Mouse (Mus musculus) lung, embryonic 14.5 days (tissue): ENCODE results near the gene S100a9. TPM values are rescaled to one million over a fixed set of nuclear protein-coding genes. Genes with fewer than 3 reads are reported as not detected.
A peak's percentile ranks its signal among the peaks of the same experiment; 100 is the strongest.

Experiments
- ATAC-seq: fragments of 200-750 bp; cut with Nextera tagmentation; 2 replicates; pipeline ENCODE4 v1.8.0; 2017; ENCODE audit warnings: mild to moderate bottlenecking, moderate TSS enrichment, moderate library complexity; ENCODE audit not compliant: insufficient read depth
- DNase-seq: peaks from one replicate; pipeline ENCODE4 v3.0.0-alpha.2; 2015
- H3K27ac ChIP-seq: fragments of 300-500 bp; sonication (generic); 2 replicates; pipeline ENCODE4 v1.5.1; 2014; ENCODE audit warnings: low read depth, mild to moderate bottlenecking, moderate library complexity
- H3K27me3 ChIP-seq: fragments of 300-500 bp; sonication (generic); 2 replicates; pipeline ENCODE4 v1.6.1; 2014; ENCODE audit warnings: low read length, control low read depth; ENCODE audit not compliant: insufficient read depth
- H3K36me3 ChIP-seq: fragments of 300-500 bp; sonication (generic); 2 replicates; pipeline ENCODE4 v1.6.1; 2014; ENCODE audit warnings: control low read depth; ENCODE audit not compliant: insufficient read depth
- H3K4me1 ChIP-seq: fragments of 300-500 bp; sonication (generic); 2 replicates; pipeline ENCODE4 v1.6.1; 2014; ENCODE audit warnings: antibody characterized with exemption, control low read depth; ENCODE audit not compliant: insufficient read depth
- H3K4me2 ChIP-seq: fragments of 300-500 bp; sonication (generic); 2 replicates; pipeline ENCODE4 v1.6.1; 2014; ENCODE audit warnings: mild to moderate bottlenecking
- H3K4me3 ChIP-seq: fragments of 300-500 bp; sonication (generic); 2 replicates; pipeline ENCODE4 v1.5.1; 2014; ENCODE audit warnings: low read depth, low read length
- H3K9ac ChIP-seq: fragments of 300-500 bp; sonication (generic); 2 replicates; pipeline ENCODE4 v1.6.1; 2014
- H3K9me3 ChIP-seq: fragments of 300-500 bp; sonication (generic); 2 replicates; pipeline ENCODE4 v1.6.1; 2016; ENCODE audit warnings: low read depth, low read length, control low read depth
- CTCF ChIP-seq: IDR thresholded peaks from 2 replicates; pipeline ENCODE4 v1.5.1; 2016; ENCODE audit warnings: antibody characterized with exemption, low read depth
- WGBS: fragments of 180-500 bp; shearing (Covaris S2); extraction: QIAGEN DNeasy Blood & Tissue Kit; methylation state at CpG from one replicate; pipeline ENCODE4 v1.1.7; 2014; 5-methylcytosine and 5-hydroxymethylcytosine counted together
- polyA plus RNA-seq: library from polyadenylated mRNA; unstranded; fragments of >200 nt; fragmentation: Nextera tagmentation; extraction: Ambion mirVana; gene quantifications from 2 replicates; pipeline ENCODE4 v1.2.1, GENCODE M21; 2014

S100a9 gene
- polyA plus RNA-seq, 1 experiment from 2014 or later = 1.9 TPM

- WGBS = 90% methylated on average over 3 of the region's 3 CpGs
- DNase-seq = no peak
- Histone ChIP-seq H3K4me3 (no peak overlapping the region), H3K9me3 (no peaks in the 10 kb centered on the region), H3K27ac (no peak overlapping the region), H3K27me3 (no peaks in the 10 kb centered on the region), H3K36me3 (no peaks in the 10 kb centered on the region), H3K9ac (no peak overlapping the region), H3K4me1 (no peaks in the 10 kb centered on the region), H3K4me2 (no peak overlapping the region)
- no peak for ATAC-seq
- no peak for TF ChIP-seq CTCF
Measured at GRCm38 (mm10) chr3:90683929-90684328, 11.6 kb downstream of the S100a9 start.

GRCm38 (mm10) chr3:90678656-90679055 lies 16.9 kb downstream of the S100a9 start:
- H3K9me3 ChIP-seq = no peaks in the 10 kb centered on the region
- WGBS = 60% methylated on average over 3 of the region's 3 CpGs
- no peak overlapping the region for H3K27ac ChIP-seq
- no peak overlapping the region for H3K4me3 ChIP-seq
- no peak overlapping the region for H3K9ac ChIP-seq
- DNase-seq (no peak), ATAC-seq (no peak)
- no peak for TF ChIP-seq CTCF
- no peak overlapping the region for H3K4me2 ChIP-seq
- no peaks in the 10 kb centered on the region for H3K36me3 ChIP-seq
- H3K27me3 ChIP-seq = no peaks in the 10 kb centered on the region
- no peaks in the 10 kb centered on the region for H3K4me1 ChIP-seq

- TF ChIP-seq CTCF = no peak
- DNase-seq = peak; percentile 70
- no peak; the same call in 1 of the 2 replicates for ATAC-seq
- Histone ChIP-seq H3K27ac (no peak within 1 kb of the TSS), H3K9ac (no peak within 1 kb of the TSS), H3K27me3 (no peaks in the 10 kb centered on the region), H3K4me1 (no peaks in the 10 kb centered on the region), H3K4me2 (no peak within 1 kb of the TSS), H3K9me3 (no peaks in the 10 kb centered on the region), H3K36me3 (no peaks in the 10 kb centered on the region), H3K4me3 (no peak within 1 kb of the TSS)
- 47% methylated on average over 8 of the region's 8 CpGs for WGBS
Measured at GRCm38 (mm10) chr3:90668846-90669245, 26.7 kb downstream of the S100a9 start, which contains the start of gene S100a8. Gene S100a8 (plus strand): TSS chr3:90668978.

GRCm38 (mm10) chr3:90664219-90664618 lies 31.3 kb downstream of the S100a9 start:
- Histone ChIP-seq H3K9me3 (no peaks in the 10 kb centered on the region), H3K4me2 (no peak overlapping the region), H3K27ac (no peak overlapping the region), H3K4me3 (no peak overlapping the region), H3K27me3 (no peaks in the 10 kb centered on the region), H3K4me1 (no peaks in the 10 kb centered on the region), H3K36me3 (no peaks in the 10 kb centered on the region), H3K9ac (no peak overlapping the region)
- peak; percentile 43 for DNase-seq
- WGBS = 68% methylated on average over 2 of the region's 2 CpGs
- peak; percentile 54 for TF ChIP-seq CTCF
- ATAC-seq = no peak

- Histone ChIP-seq H3K27me3 (no peaks in the 10 kb centered on the region), H3K36me3 (no peaks in the 10 kb centered on the region), H3K9ac (no peak overlapping the region), H3K4me2 (no peak overlapping the region), H3K9me3 (no peaks in the 10 kb centered on the region), H3K4me1 (no peaks in the 10 kb centered on the region), H3K4me3 (no peak overlapping the region), H3K27ac (no peak overlapping the region)
- TF ChIP-seq CTCF = no peak
- no peak for DNase-seq
- ATAC-seq = no peak
Measured at GRCm38 (mm10) chr3:90659364-90660044, 36.0 kb downstream of the S100a9 start.

DNA sequence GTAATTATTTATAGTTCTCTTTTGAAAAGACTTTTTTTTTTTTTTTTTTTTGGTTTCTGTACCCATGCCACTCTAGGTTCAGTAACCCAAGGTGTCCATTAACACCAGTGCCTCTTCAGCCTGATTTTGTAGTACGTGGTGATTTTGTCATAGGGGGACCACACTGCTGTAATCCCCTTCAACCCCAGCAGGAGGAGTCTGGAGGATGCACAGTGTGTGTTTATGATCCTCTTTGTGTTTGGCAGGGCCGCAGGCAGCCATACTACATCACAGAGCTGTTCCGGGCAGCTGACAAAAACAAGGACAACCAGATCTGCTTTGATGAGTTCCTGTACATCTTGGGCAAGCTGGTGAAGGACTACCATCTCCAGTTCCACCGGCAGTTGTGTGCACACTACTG lies 38.1 kb downstream of the S100a9 start:
- Histone ChIP-seq H3K36me3 (no peaks in the 10 kb centered on the region), H3K4me2 (no peak overlapping the region), H3K9ac (no peak overlapping the region), H3K27ac (no peak overlapping the region), H3K4me3 (no peak overlapping the region), H3K4me1 (no peaks in the 10 kb centered on the region), H3K27me3 (no peaks in the 10 kb centered on the region), H3K9me3 (no peaks in the 10 kb centered on the region)
- ATAC-seq = no peak
- 70% methylated on average over 4 of the region's 4 CpGs for WGBS
- peak; percentile 33 for DNase-seq
- TF ChIP-seq CTCF = peak; percentile 51

DNA sequence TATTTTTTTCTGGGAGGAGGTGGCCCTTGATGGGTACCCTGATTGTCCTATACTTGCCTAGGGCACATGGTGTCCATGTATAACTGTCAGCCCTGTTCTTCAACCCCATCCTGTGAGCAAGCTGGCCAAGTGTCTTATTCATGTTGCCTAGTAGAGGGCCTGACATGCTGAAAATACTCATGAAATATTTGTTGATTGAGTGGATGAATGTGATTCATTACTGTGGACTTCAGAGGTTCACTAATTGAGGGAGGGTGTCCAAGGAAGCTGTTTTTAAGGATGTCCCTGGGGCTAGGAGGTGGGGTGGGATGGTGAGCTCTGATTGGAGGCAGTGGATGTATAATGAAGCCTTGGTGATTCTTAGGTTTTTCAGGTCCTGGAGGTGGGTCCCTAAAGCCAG lies 41.8 kb downstream of the S100a9 start, which contains the start of gene S100a7a:
S100a7a (plus strand) TSS at position 301 of the 400 bp plus-strand sequence.
- Histone ChIP-seq H3K9me3 (no peaks in the 10 kb centered on the region), H3K4me1 (no peaks in the 10 kb centered on the region), H3K4me3 (no peak within 1 kb of the TSS), H3K4me2 (no peak within 1 kb of the TSS), H3K9ac (no peak within 1 kb of the TSS), H3K27me3 (no peaks in the 10 kb centered on the region), H3K36me3 (no peaks in the 10 kb centered on the region), H3K27ac (no peak within 1 kb of the TSS)
- DNase-seq (no peak), ATAC-seq (no peak)
- TF ChIP-seq CTCF = no peak
